ENCODE assay signal across 8 mouse cellular contexts in genomic region chr10:13323139-13323805, GRCm38 (mm10).
A peak's percentile ranks its signal among the peaks of the same experiment; 100 is the strongest.
DNase-seq lines count a peak whose midpoint lies in the region; ATAC-seq and TF ChIP-seq lines count a peak whose summit lies in the region.

No protein-coding gene starts in this region.

- no peaks in the 10 kb centered on the region for H3K9me3 ChIP-seq in embryonic facial prominence, embryonic 14.5 days (ENCODE audit: control insufficient read depth, low read length)
- H3K9me3 ChIP-seq in hindbrain, embryonic 14.5 days (ENCODE audit: control insufficient read depth, low read length): no peaks in the 10 kb centered on the region
- no peaks in the 10 kb centered on the region for H3K9me3 ChIP-seq in liver, postnatal 0 days (ENCODE audit: low read length)

- no peaks in the 10 kb centered on the region for H3K36me3 ChIP-seq in embryonic facial prominence, embryonic 14.5 days (ENCODE audit: control insufficient read depth, insufficient read depth, low read length)
- H3K36me3 ChIP-seq in hindbrain, embryonic 14.5 days (replicated peaks; ENCODE audit: control insufficient read depth, insufficient read depth): no peaks in the 10 kb centered on the region
- no peaks in the 10 kb centered on the region for H3K36me3 ChIP-seq in liver, postnatal 0 days (replicated peaks; ENCODE audit: insufficient read depth, low read length)

- H3K27ac ChIP-seq in embryonic facial prominence, embryonic 14.5 days (replicated peaks; ENCODE audit: low read depth, low read length): peak overlapping the region; percentile 99
- H3K27ac ChIP-seq in hindbrain, embryonic 14.5 days: peak overlapping the region; percentile 66; the same call in 1 of the 2 replicates
- H3K27ac ChIP-seq in liver, postnatal 0 days (ENCODE audit: low read depth): peak overlapping the region; percentile 84
- no peak overlapping the region for H3K27ac ChIP-seq in olfactory bulb, adult 2 months (ENCODE audit: insufficient read depth, low read depth, low read length)

- no peaks in the 10 kb centered on the region for H3K27me3 ChIP-seq in embryonic facial prominence, embryonic 14.5 days (replicated peaks; ENCODE audit: control insufficient read depth, insufficient read depth, low read length)
- H3K27me3 ChIP-seq in hindbrain, embryonic 14.5 days (ENCODE audit: control insufficient read depth, insufficient read depth, low read length): no peaks in the 10 kb centered on the region
- H3K27me3 ChIP-seq in liver, postnatal 0 days (ENCODE audit: insufficient read depth, low read length): no peaks in the 10 kb centered on the region

- intact Hi-C loops in left cerebral cortex, postnatal 25 days (cut with DNase I): no loop called here

- peak overlapping the region; percentile 93 for H3K9ac ChIP-seq in embryonic facial prominence, embryonic 14.5 days (ENCODE audit: low read depth, low read length)
- peak overlapping the region; percentile 68; the same call in 1 of the 2 replicates for H3K9ac ChIP-seq in hindbrain, embryonic 14.5 days
- H3K9ac ChIP-seq in liver, postnatal 0 days (replicated peaks): peak overlapping the region; percentile 68

- TF ChIP-seq CTCF in liver, postnatal 0 days (IDR thresholded peaks at IDR 0.05; ENCODE audit: low read depth): no peak
- TF ChIP-seq CTCF in olfactory bulb, adult 2 months (IDR thresholded peaks at IDR 0.05; ENCODE audit: insufficient read depth, low read depth, low read length): no peak

- no peak for TF ChIP-seq POLR2A in olfactory bulb, adult 2 months (IDR thresholded peaks at IDR 0.05; ENCODE audit: insufficient read depth, low read depth, low read length)

- H3K4me2 ChIP-seq in embryonic facial prominence, embryonic 14.5 days (ENCODE audit: low read depth, low read length): peak overlapping the region; percentile 84
- peak overlapping the region; percentile 97 for H3K4me2 ChIP-seq in hindbrain, embryonic 14.5 days (replicated peaks)
- H3K4me2 ChIP-seq in liver, postnatal 0 days (ENCODE audit: low read depth, low read length): peak overlapping the region; percentile 76

- DNase-seq in frontal cortex, postnatal 25 days (ENCODE audit: low spot score in 2 of 2): no peak
- DNase-seq in embryonic facial prominence, embryonic 14.5 days (ENCODE audit: low spot score): peak; percentile 54
- no peak for DNase-seq in hindbrain, embryonic 14.5 days (ENCODE audit: low spot score)
- no peak for DNase-seq in liver, postnatal 0 days
- no peak for DNase-seq in layer of hippocampus, postnatal 25 days (ENCODE audit: extremely low spot score in 1 of 2, low spot score in 1 of 2)
- DNase-seq in left cerebral cortex, postnatal 25 days (ENCODE audit: low spot score in 2 of 2): no peak

- H3K4me3 ChIP-seq in embryonic facial prominence, embryonic 14.5 days (ENCODE audit: low read depth, low read length): peak overlapping the region; percentile 61
- H3K4me3 ChIP-seq in hindbrain, embryonic 14.5 days (replicated peaks; ENCODE audit: low read length): peak overlapping the region; percentile 61
- peak overlapping the region; percentile 63 for H3K4me3 ChIP-seq in liver, postnatal 0 days (ENCODE audit: low read depth, low read length)
- peak overlapping the region; percentile 63 for H3K4me3 ChIP-seq in olfactory bulb, adult 2 months (ENCODE audit: insufficient read depth, low read depth, low read length)

- TF ChIP-seq EP300 in liver, postnatal 0 days (IDR thresholded peaks at IDR 0.05; ENCODE audit: low read depth): no peak

- H3K4me1 ChIP-seq in embryonic facial prominence, embryonic 14.5 days (ENCODE audit: control insufficient read depth, insufficient read depth, low read length): peaks cover 24% of the 10 kb centered on the region
- peaks cover 8% of the 10 kb centered on the region for H3K4me1 ChIP-seq in hindbrain, embryonic 14.5 days (replicated peaks; ENCODE audit: control insufficient read depth, insufficient read depth, low read length)
- 0 out of 2 replicates have a peak, but pooled peaks cover 5% of the 10 kb centered on the region for H3K4me1 ChIP-seq in liver, postnatal 0 days (ENCODE audit: insufficient read depth)
- H3K4me1 ChIP-seq in olfactory bulb, adult 2 months (ENCODE audit: control insufficient read depth, insufficient read depth, low read length): no peaks in the 10 kb centered on the region

- WGBS in embryonic facial prominence, embryonic 14.5 days: 6% methylated on average over 12 of the region's 12 CpGs
- WGBS in hindbrain, embryonic 14.5 days: 29% methylated on average over 12 of the region's 12 CpGs
- 16% methylated on average over 12 of the region's 12 CpGs for whole genome bisulfite sequencing in liver, postnatal 0 days (ENCODE audit: insufficient replicate concordance)
- WGBS in olfactory bulb, adult 2 months: 27% methylated on average over 12 of the region's 12 CpGs

- peak; percentile 8; the same call in 1 of the 2 replicates for ATAC-seq in frontal cortex, adult (ENCODE audit: low TSS enrichment)
- ATAC-seq in embryonic facial prominence, embryonic 14.5 days (ENCODE audit: low read depth): peak; percentile 20
- ATAC-seq in hindbrain, embryonic 14.5 days (ENCODE audit: low FRiP score): no peak
- peak; percentile 22; the same call in 1 of the 2 replicates for ATAC-seq in liver, postnatal 0 days
